Mouse (Mus musculus) neutrophil, adult 83 days (primary cell): ENCODE results near the gene Gpr137b. TPM values are rescaled to one million over a fixed set of nuclear protein-coding genes. Genes with fewer than 3 reads are reported as not detected.

Experiments used
- total RNA-seq, 2 experiments: library from RNA; stranded (reverse); gene quantifications; one replicate each; pipeline ENCODE4 v1.2.4; 2023

Gpr137b gene
- total RNA-seq, result 10 to 100 TPM; 27.6 to 34.0 TPM

DNA sequence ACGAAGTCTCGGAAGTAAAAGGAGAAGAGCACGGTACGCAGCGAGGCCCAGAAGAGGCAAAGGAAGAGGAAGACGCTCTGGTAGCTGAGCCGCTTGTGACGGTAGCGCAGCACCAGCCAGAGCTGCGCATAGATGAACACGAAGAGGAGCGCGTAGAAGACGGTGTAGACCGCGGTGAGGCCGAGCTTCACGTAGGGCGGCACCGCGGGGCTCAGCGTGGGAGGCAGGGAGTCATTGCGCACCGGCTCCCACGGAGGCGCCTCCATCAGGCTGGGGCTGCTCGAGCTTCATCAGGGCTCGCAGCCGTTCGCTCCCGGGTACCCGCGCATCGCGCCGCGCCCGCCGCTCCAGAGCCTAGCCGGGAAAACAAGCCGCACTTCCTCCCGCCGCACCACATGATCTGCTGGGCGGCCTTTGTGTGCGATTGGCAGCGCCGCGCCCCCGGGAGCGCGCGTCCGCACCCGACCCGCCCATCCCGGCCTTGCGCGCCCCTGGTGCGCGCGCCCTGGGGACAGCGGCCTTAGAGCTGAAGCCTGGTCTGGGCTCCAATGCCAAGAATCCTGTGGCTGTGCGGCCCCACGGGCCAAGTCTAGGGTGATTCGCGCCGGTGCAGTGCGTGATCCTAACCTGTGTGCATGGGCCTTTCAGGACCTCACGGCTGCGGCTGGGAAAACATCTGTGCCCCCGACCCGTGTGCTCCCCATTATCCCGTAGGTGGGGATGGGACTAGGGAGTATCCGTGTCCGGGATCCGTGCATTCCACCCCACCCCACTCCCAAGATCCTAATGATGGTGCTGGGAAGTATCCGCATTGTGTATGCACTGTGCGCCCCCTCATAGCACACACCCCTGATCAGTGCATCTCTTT is at the start of gene Gpr137b:
Gene Gpr137b (minus strand): TSS at position 787 of the 868 bp plus-strand sequence.

DNA sequence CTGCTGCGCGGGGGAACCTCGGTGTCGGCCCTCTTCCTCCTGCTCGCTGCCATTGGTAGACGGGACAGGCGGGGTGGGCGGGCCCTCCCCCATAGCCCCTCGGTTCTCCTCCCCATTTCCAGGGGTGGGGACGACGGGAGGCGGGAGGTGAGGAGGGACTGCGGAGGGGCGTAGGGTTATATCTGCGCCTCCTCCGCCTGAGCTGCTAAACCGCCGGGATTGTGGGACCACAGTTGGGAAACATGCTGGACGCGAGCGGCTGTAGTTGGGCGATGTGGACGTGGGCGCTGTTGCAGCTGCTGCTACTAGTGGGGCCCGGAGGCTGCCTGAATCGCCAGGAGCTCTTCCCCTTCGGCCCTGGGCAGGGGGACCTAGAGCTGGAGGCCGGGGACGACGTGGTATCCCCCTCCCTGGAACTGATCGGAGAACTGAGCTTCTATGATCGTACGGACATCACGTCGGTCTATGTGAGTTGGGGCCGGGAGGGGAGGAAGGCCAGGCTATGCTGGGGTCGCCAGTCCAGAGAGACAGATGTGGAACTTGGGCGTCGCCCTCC is 43.7 kb upstream of the Gpr137b start, which contains the start of gene Nid1:
Gene Nid1 (plus strand): TSS at position 92 of the 556 bp plus-strand sequence.

Other genes starting within 250 kb of the Gpr137b start
- gene Prl2c5, start 211.3 kb downstream of the Gpr137b start, total RNA-seq, result not detected
- gene Nid1, start 43.5 kb upstream of the Gpr137b start, total RNA-seq, result under 1 TPM; 0.15 to 0.49 TPM
- gene Lyst, start 196.4 kb upstream of the Gpr137b start, total RNA-seq, result 100 to 1,000 TPM; 458 to 553 TPM